Mouse (Mus musculus): ENCODE measurements around the gene Plch2. TPM values are rescaled to one million over a fixed set of nuclear protein-coding genes. Genes with fewer than 3 reads are reported as not detected.
A peak's percentile ranks its signal among the peaks of the same experiment; 100 is the strongest.

The Plch2 gene
- polyA plus RNA-seq, 1 experiment, result 0.06 TPM

DNA sequence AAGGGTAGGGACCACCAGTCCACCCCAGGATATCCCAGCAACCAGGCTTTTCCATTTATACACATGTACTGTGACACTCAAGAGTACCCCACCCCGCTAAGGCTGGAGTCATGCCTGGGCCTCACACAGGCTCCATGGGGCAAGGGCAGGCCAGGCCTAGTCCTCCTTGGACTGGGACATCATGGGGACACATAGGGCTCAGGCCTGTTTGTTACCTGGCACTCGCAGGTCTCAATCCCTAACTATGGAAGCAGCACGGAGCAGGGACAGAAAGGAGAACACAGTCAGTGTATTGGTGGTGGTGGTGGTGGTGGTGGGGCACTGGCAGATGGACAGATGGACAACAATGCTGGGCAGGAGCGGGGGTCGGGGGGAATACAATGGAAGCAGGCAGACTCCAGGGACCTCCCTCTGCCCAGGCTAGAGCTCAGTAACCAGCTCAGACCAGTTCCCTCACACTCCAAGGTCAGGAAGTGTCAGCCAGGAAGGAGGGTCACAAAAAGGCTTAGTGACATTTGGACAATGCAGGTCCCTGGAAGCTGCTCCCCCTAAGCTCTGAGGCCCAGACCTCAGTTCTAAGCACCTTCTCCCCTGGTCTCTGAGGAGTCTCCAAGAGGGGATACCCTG lies 71.3 kb downstream of the Plch2 start:
- Histone ChIP-seq H3K27me3 (ENCODE audit: control insufficient read depth, insufficient read depth, insufficient read length) (peaks cover 46% of the 10 kb centered on the region), H3K36me3 (ENCODE audit: control insufficient read depth, insufficient read depth) (no peaks in the 10 kb centered on the region), H3ac (ENCODE audit: control insufficient read depth, insufficient read length) (no peak overlapping the region), H3K4me2 (ENCODE audit: low read depth) (no peak overlapping the region), H3K4me3 (no peak overlapping the region), H3K79me2 (ENCODE audit: control insufficient read depth, insufficient read depth) (no peaks in the 10 kb centered on the region)
- TF ChIP-seq CEBPB (IDR thresholded peaks at IDR 0.05; ENCODE audit: insufficient read depth, poor library complexity, severe bottlenecking) (no peak), SRF (IDR thresholded peaks at IDR 0.05; ENCODE audit: control insufficient read depth, insufficient read length, low read depth) (no peak), POLR2AphosphoS2 (IDR thresholded peaks at IDR 0.05; ENCODE audit: insufficient read length, low read depth) (no peak), MAX (IDR thresholded peaks at IDR 0.05; ENCODE audit: low read depth) (no peak), TCF3 (IDR thresholded peaks at IDR 0.05; ENCODE audit: insufficient read length, low read depth) (no peak), USF1 (IDR thresholded peaks at IDR 0.05; ENCODE audit: low read depth) (no peak), POLR2A (IDR thresholded peaks at IDR 0.05; ENCODE audit: insufficient read length, low read depth) (no peak), MYOG (IDR thresholded peaks at IDR 0.05; ENCODE audit: control insufficient read depth in 1 of 3, insufficient read depth in 1 of 3, insufficient read length in 2 of 3, low read depth in 2 of 3) (no peak), E2F4 (IDR thresholded peaks at IDR 0.05; ENCODE audit: insufficient read depth) (no peak), REST (IDR thresholded peaks at IDR 0.05; ENCODE audit: insufficient read depth, insufficient read length) (no peak)

DNA sequence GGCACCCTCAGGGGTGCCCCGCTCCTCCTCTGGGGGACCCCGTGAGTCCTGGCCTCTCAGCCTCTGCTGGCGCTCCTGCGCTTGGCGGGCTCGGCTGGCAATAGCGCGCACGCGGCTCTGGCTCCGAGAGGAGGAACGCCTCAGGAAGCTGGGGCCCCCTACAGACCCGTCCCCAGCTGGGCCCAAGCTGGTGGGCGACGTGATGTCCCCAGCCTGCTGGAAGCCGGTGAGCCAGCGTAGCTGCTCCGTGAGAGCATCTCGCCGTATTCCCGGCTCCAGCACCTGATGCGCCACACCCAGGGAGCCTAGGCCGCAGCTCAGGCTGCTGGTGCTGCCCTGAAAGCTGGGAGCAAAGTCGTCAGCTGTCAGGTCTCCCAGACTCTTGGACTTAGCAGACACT lies 72.8 kb downstream of the Plch2 start:
- Histone ChIP-seq H3K4me3 (no peak overlapping the region), H3K79me2 (ENCODE audit: control insufficient read depth, insufficient read depth) (no peaks in the 10 kb centered on the region), H3K27me3 (ENCODE audit: control insufficient read depth, insufficient read depth, insufficient read length) (peaks cover 31% of the 10 kb centered on the region), H3ac (ENCODE audit: control insufficient read depth, insufficient read length) (no peak overlapping the region), H3K4me2 (ENCODE audit: low read depth) (no peak overlapping the region), H3K36me3 (ENCODE audit: control insufficient read depth, insufficient read depth) (no peaks in the 10 kb centered on the region)
- TF ChIP-seq E2F4 (IDR thresholded peaks at IDR 0.05; ENCODE audit: insufficient read depth), result no peak
- no peak for TF ChIP-seq MYOD1 (IDR thresholded peaks at IDR 0.05; ENCODE audit: control insufficient read depth in 1 of 3, insufficient read length in 2 of 3, low read depth in 2 of 3)

DNA sequence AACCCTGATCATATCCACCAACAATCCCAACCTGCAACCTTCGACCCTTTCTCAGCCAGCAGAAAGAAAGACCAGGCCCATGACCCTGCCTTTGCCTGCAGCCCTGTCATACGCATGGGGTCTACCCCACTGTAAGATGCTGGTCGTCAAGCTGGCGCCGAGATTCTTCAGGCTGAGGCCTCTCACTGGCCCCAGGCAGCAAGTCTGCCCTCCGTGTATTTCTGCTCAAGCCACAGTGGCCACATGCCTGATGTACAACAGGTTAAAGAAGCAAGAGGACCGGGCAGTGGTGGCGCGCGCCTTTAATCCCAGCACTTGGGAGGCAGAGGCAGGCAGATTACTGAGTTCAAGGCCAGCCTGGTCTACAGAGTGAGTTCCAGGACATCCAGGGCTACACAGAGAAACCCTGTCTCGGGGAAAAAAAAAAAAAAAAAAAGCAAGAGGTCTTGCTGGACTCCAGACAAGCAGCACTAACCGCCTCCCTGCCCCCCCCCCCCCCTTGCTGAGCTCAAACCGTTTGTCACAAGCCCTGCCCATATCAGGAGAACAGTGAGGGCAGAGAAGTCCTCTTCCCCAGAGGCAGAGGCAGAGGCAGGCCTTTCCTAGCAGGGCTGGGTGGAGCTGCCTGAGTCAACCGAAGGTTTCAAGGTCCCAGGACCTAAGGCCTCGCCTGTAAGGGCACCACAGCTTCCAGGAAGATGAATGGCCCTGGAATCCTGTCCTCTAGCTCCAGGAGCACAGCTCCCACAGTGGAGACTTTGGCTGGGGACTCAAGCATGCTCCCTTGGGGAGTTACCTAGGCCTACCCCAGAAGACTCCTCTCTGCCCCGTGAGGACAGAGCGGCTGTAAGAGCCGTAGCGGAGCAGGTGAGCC lies 74.1 kb downstream of the Plch2 start:
- Histone ChIP-seq H3K4me2 (ENCODE audit: low read depth) (no peak overlapping the region), H3K79me2 (ENCODE audit: control insufficient read depth, insufficient read depth) (no peaks in the 10 kb centered on the region), H3K36me3 (ENCODE audit: control insufficient read depth, insufficient read depth) (no peaks in the 10 kb centered on the region), H3K27me3 (ENCODE audit: control insufficient read depth, insufficient read depth, insufficient read length) (peaks cover 18% of the 10 kb centered on the region), H3ac (ENCODE audit: control insufficient read depth, insufficient read length) (no peak overlapping the region), H3K4me3 (no peak overlapping the region)
- peak; percentile 69 for TF ChIP-seq POLR2AphosphoS2 (IDR thresholded peaks at IDR 0.05; ENCODE audit: insufficient read length, low read depth)
- no peak for TF ChIP-seq MYOG (IDR thresholded peaks at IDR 0.05; ENCODE audit: control insufficient read depth in 1 of 3, insufficient read depth in 1 of 3, insufficient read length in 2 of 3, low read depth in 2 of 3)
- no peak for TF ChIP-seq REST (IDR thresholded peaks at IDR 0.05; ENCODE audit: insufficient read depth, insufficient read length)

DNA sequence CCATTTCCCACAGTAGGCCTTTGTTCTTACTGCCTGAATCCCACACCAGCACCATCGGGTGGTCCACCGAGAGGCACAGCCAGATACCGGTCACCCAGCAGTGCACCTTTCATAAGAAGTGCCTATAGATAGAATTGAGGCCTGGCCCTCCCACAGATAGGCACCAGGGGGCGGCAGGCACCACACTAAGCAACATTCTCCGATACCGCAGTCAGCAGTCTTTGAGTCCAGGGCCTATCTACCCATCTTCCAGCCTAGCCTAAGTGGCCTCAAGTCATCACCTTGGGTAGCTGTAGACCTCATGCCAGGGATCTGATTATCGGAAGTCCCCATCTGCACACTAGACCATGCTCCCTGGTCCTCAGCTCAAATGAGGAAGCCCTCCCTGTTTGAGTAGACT lies 75.1 kb downstream of the Plch2 start:
- no peak overlapping the region for H3K4me3 ChIP-seq

DNA sequence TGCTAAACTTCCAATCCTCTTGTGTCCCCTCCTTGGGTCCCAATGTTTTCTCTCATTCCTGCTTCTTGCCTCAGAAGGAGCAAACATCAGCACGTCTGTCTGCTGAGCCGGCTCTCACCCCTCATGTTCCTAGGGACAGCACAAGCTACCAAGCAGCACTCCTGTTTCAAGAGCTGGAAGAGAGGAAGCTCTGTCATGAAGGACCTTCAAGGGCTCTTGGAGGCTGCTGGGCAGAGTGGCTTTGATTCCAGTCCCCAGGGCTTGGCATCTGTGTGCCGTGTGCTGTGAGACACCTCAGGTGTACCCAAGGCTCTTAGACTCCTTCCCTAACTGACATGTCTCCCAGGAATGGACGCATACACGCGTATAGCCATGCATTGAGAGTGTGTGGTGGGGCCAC lies 75.5 kb downstream of the Plch2 start:
- Histone ChIP-seq H3ac (ENCODE audit: control insufficient read depth, insufficient read length) (no peak overlapping the region), H3K27me3 (ENCODE audit: control insufficient read depth, insufficient read depth, insufficient read length) (peaks cover 4% of the 10 kb centered on the region), H3K4me3 (no peak overlapping the region), H3K79me2 (ENCODE audit: control insufficient read depth, insufficient read depth) (no peaks in the 10 kb centered on the region), H3K4me2 (ENCODE audit: low read depth) (no peak overlapping the region), H3K36me3 (ENCODE audit: control insufficient read depth, insufficient read depth) (no peaks in the 10 kb centered on the region)
- no peak for TF ChIP-seq MYOG (IDR thresholded peaks at IDR 0.05; ENCODE audit: control insufficient read depth in 1 of 3, insufficient read depth in 1 of 3, insufficient read length in 2 of 3, low read depth in 2 of 3)
- no peak for TF ChIP-seq USF1 (IDR thresholded peaks at IDR 0.05; ENCODE audit: low read depth)
- no peak for TF ChIP-seq TCF12 (IDR thresholded peaks at IDR 0.05; ENCODE audit: insufficient read depth, poor library complexity, severe bottlenecking)
- TF ChIP-seq MAX (IDR thresholded peaks at IDR 0.05; ENCODE audit: low read depth), result no peak
- TF ChIP-seq TCF3 (IDR thresholded peaks at IDR 0.05; ENCODE audit: insufficient read length, low read depth), result no peak
- no peak for TF ChIP-seq POLR2A (IDR thresholded peaks at IDR 0.05; ENCODE audit: insufficient read length, low read depth)
- TF ChIP-seq CEBPB (IDR thresholded peaks at IDR 0.05; ENCODE audit: insufficient read depth, poor library complexity, severe bottlenecking), result no peak
- no peak for TF ChIP-seq E2F4 (IDR thresholded peaks at IDR 0.05; ENCODE audit: insufficient read depth)
- TF ChIP-seq REST (IDR thresholded peaks at IDR 0.05; ENCODE audit: insufficient read depth, insufficient read length), result no peak
- TF ChIP-seq MYOD1 (IDR thresholded peaks at IDR 0.05; ENCODE audit: control insufficient read depth in 1 of 3, insufficient read length in 2 of 3, low read depth in 2 of 3), result no peak
- no peak for TF ChIP-seq POLR2AphosphoS2 (IDR thresholded peaks at IDR 0.05; ENCODE audit: insufficient read length, low read depth)
- no peak for TF ChIP-seq SRF (IDR thresholded peaks at IDR 0.05; ENCODE audit: control insufficient read depth, insufficient read length, low read depth)

More for the DNA sequence above, 75.1 kb downstream of the Plch2 start:
- TF ChIP-seq E2F4 (IDR thresholded peaks at IDR 0.05; ENCODE audit: insufficient read depth) (no peak), USF1 (IDR thresholded peaks at IDR 0.05; ENCODE audit: low read depth) (no peak), MAX (IDR thresholded peaks at IDR 0.05; ENCODE audit: low read depth) (no peak), POLR2A (IDR thresholded peaks at IDR 0.05; ENCODE audit: insufficient read length, low read depth) (no peak), POLR2AphosphoS2 (IDR thresholded peaks at IDR 0.05; ENCODE audit: insufficient read length, low read depth) (no peak), TCF12 (IDR thresholded peaks at IDR 0.05; ENCODE audit: insufficient read depth, poor library complexity, severe bottlenecking) (no peak), TCF3 (IDR thresholded peaks at IDR 0.05; ENCODE audit: insufficient read length, low read depth) (no peak), REST (IDR thresholded peaks at IDR 0.05; ENCODE audit: insufficient read depth, insufficient read length) (no peak), MYOG (IDR thresholded peaks at IDR 0.05; ENCODE audit: control insufficient read depth in 1 of 3, insufficient read depth in 1 of 3, insufficient read length in 2 of 3, low read depth in 2 of 3) (no peak), MYOD1 (IDR thresholded peaks at IDR 0.05; ENCODE audit: control insufficient read depth in 1 of 3, insufficient read length in 2 of 3, low read depth in 2 of 3) (no peak), CEBPB (IDR thresholded peaks at IDR 0.05; ENCODE audit: insufficient read depth, poor library complexity, severe bottlenecking) (no peak), SRF (IDR thresholded peaks at IDR 0.05; ENCODE audit: control insufficient read depth, insufficient read length, low read depth) (no peak)
- Histone ChIP-seq H3K27me3 (ENCODE audit: control insufficient read depth, insufficient read depth, insufficient read length) (peaks cover 9% of the 10 kb centered on the region), H3K79me2 (ENCODE audit: control insufficient read depth, insufficient read depth) (no peaks in the 10 kb centered on the region), H3ac (ENCODE audit: control insufficient read depth, insufficient read length) (no peak overlapping the region), H3K36me3 (ENCODE audit: control insufficient read depth, insufficient read depth) (no peaks in the 10 kb centered on the region), H3K4me2 (ENCODE audit: low read depth) (no peak overlapping the region)
